ENCODE assay signal across 11 mouse cellular contexts in the genomic region with DNA sequence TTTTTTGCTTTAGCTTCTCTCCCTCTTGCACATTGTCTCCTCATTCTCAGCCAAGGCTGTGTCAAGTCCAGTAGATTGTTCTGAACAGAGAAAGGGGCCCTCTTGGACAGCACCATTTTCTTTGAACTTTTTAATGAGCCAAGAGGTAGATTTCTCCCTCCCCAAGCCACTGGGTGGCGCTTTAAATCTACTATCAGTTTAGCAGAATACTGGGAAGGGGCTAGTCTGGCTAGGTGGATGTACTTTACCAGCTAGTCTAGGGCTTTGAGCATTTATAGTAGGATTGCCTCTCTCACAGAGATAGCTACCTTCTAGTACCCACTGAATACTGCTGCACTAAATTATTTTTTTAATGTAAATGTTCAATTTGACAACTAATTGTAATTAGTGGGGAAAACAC. TPM values are rescaled to one million over a fixed set of nuclear protein-coding genes. Genes with fewer than 3 reads are reported as not detected.
DNase-seq lines count a peak whose midpoint lies in the region; ATAC-seq and TF ChIP-seq lines count a peak whose summit lies in the region.
"Had no signal": no experiment of that assay in that cellular context is flagged by ENCODE, and none has a peak within 500 bp of the region (broad histone marks: within the 10 kb centered on the region; RNA-seq: fewer than 3 reads in every experiment).

No protein-coding gene starts in this region.

- no peak for TF ChIP-seq POLR2A in MEL (IDR thresholded peaks at IDR 0.05; ENCODE audit: control insufficient read depth in 1 of 2, insufficient read depth in 1 of 2, low read depth in 1 of 2, low read length in 2 of 2, poor library complexity in 1 of 2)
- TF ChIP-seq POLR2A in limb, embryonic 14.5 days (IDR thresholded peaks at IDR 0.05; ENCODE audit: borderline replicate concordance, extremely low read depth, insufficient read depth, insufficient read length): no peak

- H3K4me1 ChIP-seq in kidney, embryonic 14.5 days (ENCODE audit: control insufficient read depth, insufficient read depth, low read length): no peaks in the 10 kb centered on the region
- no peaks in the 10 kb centered on the region for H3K4me1 ChIP-seq in MEL (ENCODE audit: control insufficient read depth in 1 of 2, insufficient read depth in 2 of 2, low read length in 2 of 2)
- H3K4me1 ChIP-seq in embryonic facial prominence, embryonic 11.5 days (ENCODE audit: control insufficient read depth, insufficient read depth, low read length): no peaks in the 10 kb centered on the region
- H3K4me1 ChIP-seq in limb, embryonic 14.5 days (ENCODE audit: control insufficient read depth, insufficient read depth, low read length): peaks cover 5% of the 10 kb centered on the region; the same call in 1 of the 2 replicates
- H3K4me1 ChIP-seq: liver, embryonic 15.5 days had no signal

- H3K9me3 ChIP-seq in kidney, embryonic 14.5 days (ENCODE audit: control insufficient read depth, low read length): no peaks in the 10 kb centered on the region
- no peaks in the 10 kb centered on the region for H3K9me3 ChIP-seq in MEL (replicated peaks; ENCODE audit: insufficient read depth, low read length)
- no peaks in the 10 kb centered on the region for H3K9me3 ChIP-seq in embryonic facial prominence, embryonic 11.5 days (replicated peaks; ENCODE audit: control insufficient read depth, low read length)
- no peaks in the 10 kb centered on the region for H3K9me3 ChIP-seq in limb, embryonic 14.5 days (ENCODE audit: control insufficient read depth, low read length)
- H3K9me3 ChIP-seq: liver, embryonic 15.5 days had no signal

- peak in 2 of 3 experiments; percentile 25 to 34; a peak in 4 of 6 replicates for TF ChIP-seq CTCF in MEL (IDR thresholded peaks at IDR 0.05 in 2 of 3, conservative IDR thresholded peaks at IDR 0.05 in 1 of 3; ENCODE audit: control insufficient read depth in 1 of 3, insufficient read depth in 1 of 3, low read depth in 2 of 3, low read length in 3 of 3, poor library complexity in 1 of 3, severe bottlenecking in 1 of 3)

- no peak overlapping the region for H3K4me3 ChIP-seq in kidney, embryonic 14.5 days (ENCODE audit: low read length)
- no peak overlapping the region for H3K4me3 ChIP-seq in MEL (ENCODE audit: control insufficient read depth in 1 of 2, insufficient read depth in 1 of 2, low read depth in 2 of 2, low read length in 2 of 2)
- no peak overlapping the region for H3K4me3 ChIP-seq in embryonic facial prominence, embryonic 11.5 days (ENCODE audit: low read depth, low read length)
- no peak overlapping the region for H3K4me3 ChIP-seq in limb, embryonic 14.5 days (replicated peaks; ENCODE audit: low read length)
- H3K4me3 ChIP-seq: liver, embryonic 15.5 days had no signal

- WGBS in kidney, embryonic 14.5 days: 0% methylated on average over 1 of the region's 1 CpGs
- 6% methylated on average over 1 of the region's 1 CpGs for WGBS in embryonic facial prominence, embryonic 11.5 days
- 0% methylated on average over 1 of the region's 1 CpGs for WGBS in limb, embryonic 14.5 days

- H3K9ac ChIP-seq in kidney, embryonic 14.5 days (ENCODE audit: low read depth, low read length): no peak overlapping the region
- H3K9ac ChIP-seq in MEL (ENCODE audit: control insufficient read depth, low read depth, low read length, poor library complexity, severe bottlenecking): no peak overlapping the region
- no peak overlapping the region for H3K9ac ChIP-seq in embryonic facial prominence, embryonic 11.5 days (replicated peaks; ENCODE audit: low read length)
- no peak overlapping the region for H3K9ac ChIP-seq in limb, embryonic 14.5 days (ENCODE audit: low read depth, low read length, severe bottlenecking)
- H3K9ac ChIP-seq: liver, embryonic 15.5 days had no signal

- H3K36me3 ChIP-seq in kidney, embryonic 14.5 days (ENCODE audit: control insufficient read depth, insufficient read depth, low read length): no peaks in the 10 kb centered on the region
- H3K36me3 ChIP-seq in MEL (ENCODE audit: control insufficient read depth in 1 of 2, insufficient read depth in 2 of 2, low read length in 2 of 2): no peaks in the 10 kb centered on the region; a peak in 1 of 4 replicates
- no peaks in the 10 kb centered on the region for H3K36me3 ChIP-seq in embryonic facial prominence, embryonic 11.5 days (replicated peaks; ENCODE audit: control insufficient read depth, insufficient read depth, low read depth, low read length)
- no peaks in the 10 kb centered on the region for H3K36me3 ChIP-seq in limb, embryonic 14.5 days (ENCODE audit: control insufficient read depth, insufficient read depth, low read length)

- peak; percentile 71; the same call in 1 of the 2 replicates for ATAC-seq in kidney, embryonic 14.5 days (ENCODE audit: low FRiP score, low TSS enrichment)
- ATAC-seq in embryonic facial prominence, embryonic 11.5 days (replicated peaks; ENCODE audit: insufficient number of reproducible peaks, low FRiP score, low TSS enrichment, low read depth): no peak
- no peak for ATAC-seq in limb, embryonic 14.5 days (ENCODE audit: low FRiP score, low read depth)

- H3K27ac ChIP-seq in kidney, embryonic 14.5 days (ENCODE audit: low read depth, low read length): no peak overlapping the region
- H3K27ac ChIP-seq in MEL (ENCODE audit: control insufficient read depth, low read depth, low read length): no peak overlapping the region
- no peak overlapping the region for H3K27ac ChIP-seq in embryonic facial prominence, embryonic 11.5 days (replicated peaks; ENCODE audit: low read depth, low read length)
- H3K27ac ChIP-seq in limb, embryonic 14.5 days (replicated peaks; ENCODE audit: low read depth, low read length): no peak overlapping the region
- H3K27ac ChIP-seq: liver, embryonic 15.5 days had no signal

- DNase-seq in kidney, adult 9 months: no peak
- peak; percentile 6 for DNase-seq in MEL (ENCODE audit: low read depth, low spot score)
- DNase-seq in embryonic facial prominence, embryonic 11.5 days (ENCODE audit: low spot score): peak; percentile 77
- DNase-seq in limb, embryonic 14.5 days (ENCODE audit: low spot score): peak; percentile 47
- DNase-seq in spleen, postnatal 4 days (ENCODE audit: low spot score in 2 of 2): no peak
- DNase-seq in thymus, adult 18-20 months: no peak
- no peak for DNase-seq in cerebellum, adult 18-20 months

- H3K79me2 ChIP-seq in MEL (ENCODE audit: control insufficient read depth, insufficient read depth, low read length, poor library complexity): no peaks in the 10 kb centered on the region

- no peak for TF ChIP-seq EP300 in MEL (IDR thresholded peaks at IDR 0.05; ENCODE audit: low read depth in 1 of 2, low read length in 2 of 2)

- no peak for TF ChIP-seq RAD21 in MEL (IDR thresholded peaks at IDR 0.05; ENCODE audit: low read depth, low read length)

- no peak overlapping the region for H3K4me2 ChIP-seq in kidney, embryonic 14.5 days (replicated peaks; ENCODE audit: low read depth, low read length)
- no peak overlapping the region for H3K4me2 ChIP-seq in embryonic facial prominence, embryonic 11.5 days (ENCODE audit: low read depth, low read length)
- no peak overlapping the region for H3K4me2 ChIP-seq in limb, embryonic 14.5 days (replicated peaks; ENCODE audit: low read depth, low read length, severe bottlenecking)
- H3K4me2 ChIP-seq: liver, embryonic 15.5 days had no signal

- no peaks in the 10 kb centered on the region for H3K27me3 ChIP-seq in kidney, embryonic 14.5 days (ENCODE audit: control insufficient read depth, insufficient read depth, low read length)
- no peaks in the 10 kb centered on the region for H3K27me3 ChIP-seq in MEL (ENCODE audit: control insufficient read depth in 1 of 2, insufficient read depth in 2 of 2, low read length in 2 of 2)
- no peaks in the 10 kb centered on the region for H3K27me3 ChIP-seq in embryonic facial prominence, embryonic 11.5 days (ENCODE audit: control insufficient read depth, insufficient read depth, low read length)
- H3K27me3 ChIP-seq in limb, embryonic 14.5 days (ENCODE audit: control insufficient read depth, insufficient read depth, low read length): no peaks in the 10 kb centered on the region
- H3K27me3 ChIP-seq: liver, embryonic 15.5 days had no signal

RNA-seq across cellular contexts. Expression of a gene that starts 20.3 kb away (rescaled TPM):
- polyA plus RNA-seq in kidney, embryonic 14.5 days (2014; fragmentation: Nextera tagmentation; extraction: Ambion mirVana): 3.1 and 4.9 TPM in 2 replicates
- total RNA-seq in MEL (2012; rRNA removed): 1.8 and 2.4 TPM in 2 replicates
- polyA plus RNA-seq in MEL (2012; ENCODE audit: insufficient read depth in 1 of 2, insufficient read length in 2 of 2, low read depth in 1 of 2, low replicate concordance in 2 of 2, missing spikeins in 1 of 2): 1 to 10 TPM in 1 of 2 experiments, not detected in 1; 4.5 TPM
- 6.6 and 8.4 TPM in 2 replicates for polyA plus RNA-seq in embryonic facial prominence, embryonic 11.5 days (2014; fragmentation: Nextera tagmentation; extraction: Ambion mirVana)
- polyA plus RNA-seq in limb, embryonic 14.5 days (2012; rRNA removed): 6.9 and 7.1 TPM in 2 replicates
- 4.4 TPM in 2 replicates for polyA plus RNA-seq in limb, embryonic 14.5 days (2014; fragmentation: Nextera tagmentation; extraction: Ambion mirVana)

RNA-seq across cellular contexts. Expression of a gene that starts 28.9 kb away (rescaled TPM):
- 0.94 and 2.3 TPM in 2 replicates for polyA plus RNA-seq in kidney, embryonic 14.5 days (2014; fragmentation: Nextera tagmentation; extraction: Ambion mirVana)
- total RNA-seq in MEL (2012; rRNA removed): 17.8 and 17.9 TPM in 2 replicates
- polyA plus RNA-seq in MEL (2012; ENCODE audit: insufficient read depth in 1 of 2, insufficient read length in 2 of 2, low read depth in 1 of 2, low replicate concordance in 2 of 2, missing spikeins in 1 of 2): 10 to 100 TPM in 1 of 2 experiments, not detected in 1; 27.1 TPM
- 2.0 and 2.1 TPM in 2 replicates for polyA plus RNA-seq in embryonic facial prominence, embryonic 11.5 days (2014; fragmentation: Nextera tagmentation; extraction: Ambion mirVana)
- 4.5 TPM in 2 replicates for polyA plus RNA-seq in limb, embryonic 14.5 days (2012; rRNA removed)
- polyA plus RNA-seq in limb, embryonic 14.5 days (2014; fragmentation: Nextera tagmentation; extraction: Ambion mirVana): 3.9 TPM in 2 replicates

RNA-seq across cellular contexts. Expression of a gene that starts 34.2 kb away (rescaled TPM):
- polyA plus RNA-seq in kidney, embryonic 14.5 days (2014; fragmentation: Nextera tagmentation; extraction: Ambion mirVana): not detected in 2 replicates
- total RNA-seq in MEL (2012; rRNA removed): not detected in 2 replicates
- not detected for polyA plus RNA-seq in MEL (2012; ENCODE audit: insufficient read depth in 1 of 2, insufficient read length in 2 of 2, low read depth in 1 of 2, low replicate concordance in 2 of 2, missing spikeins in 1 of 2)
- not detected in 2 replicates for polyA plus RNA-seq in embryonic facial prominence, embryonic 11.5 days (2014; fragmentation: Nextera tagmentation; extraction: Ambion mirVana)
- polyA plus RNA-seq in limb, embryonic 14.5 days (2012; rRNA removed): not detected in 2 replicates
- polyA plus RNA-seq in limb, embryonic 14.5 days (2014; fragmentation: Nextera tagmentation; extraction: Ambion mirVana): not detected in 2 replicates
- total RNA-seq: heart, adult 18-20 months had no signal
- polyA plus RNA-seq: liver, embryonic 15.5 days; stomach, embryonic 16.5 days had no signal

RNA-seq across cellular contexts. Expression of a gene that starts 52.2 kb away (rescaled TPM):
- not detected in 2 replicates for polyA plus RNA-seq in kidney, embryonic 14.5 days (2014; fragmentation: Nextera tagmentation; extraction: Ambion mirVana)
- 0.15 TPM in 1 of 2 replicates, not detected in the other for total RNA-seq in MEL (2012; rRNA removed)
- polyA plus RNA-seq in MEL (2012; ENCODE audit: insufficient read depth in 1 of 2, insufficient read length in 2 of 2, low read depth in 1 of 2, low replicate concordance in 2 of 2, missing spikeins in 1 of 2): not detected
- polyA plus RNA-seq in embryonic facial prominence, embryonic 11.5 days (2014; fragmentation: Nextera tagmentation; extraction: Ambion mirVana): 0.32 TPM in 1 of 2 replicates, not detected in the other
- 0.10 TPM in 1 of 2 replicates, not detected in the other for polyA plus RNA-seq in limb, embryonic 14.5 days (2012; rRNA removed)
- polyA plus RNA-seq in limb, embryonic 14.5 days (2014; fragmentation: Nextera tagmentation; extraction: Ambion mirVana): not detected in 2 replicates
- total RNA-seq: heart, adult 18-20 months had no signal
- polyA plus RNA-seq: liver, embryonic 15.5 days; stomach, embryonic 16.5 days had no signal

RNA-seq across cellular contexts. Expression of a gene that starts 55.3 kb away (rescaled TPM):
- 19.2 and 21.2 TPM in 2 replicates for polyA plus RNA-seq in kidney, embryonic 14.5 days (2014; fragmentation: Nextera tagmentation; extraction: Ambion mirVana)
- not detected in 2 replicates for total RNA-seq in MEL (2012; rRNA removed)
- not detected for polyA plus RNA-seq in MEL (2012; ENCODE audit: insufficient read depth in 1 of 2, insufficient read length in 2 of 2, low read depth in 1 of 2, low replicate concordance in 2 of 2, missing spikeins in 1 of 2)
- polyA plus RNA-seq in embryonic facial prominence, embryonic 11.5 days (2014; fragmentation: Nextera tagmentation; extraction: Ambion mirVana): 17.6 and 21.6 TPM in 2 replicates
- 6.3 and 6.7 TPM in 2 replicates for polyA plus RNA-seq in limb, embryonic 14.5 days (2012; rRNA removed)
- 9.6 and 11.2 TPM in 2 replicates for polyA plus RNA-seq in limb, embryonic 14.5 days (2014; fragmentation: Nextera tagmentation; extraction: Ambion mirVana)

Comparison
In these comparisons a context has a peak if more than half of its experiments do, and no peak if none do; other contexts are left out.
1. DNase-seq: peak in MEL (single experiment), embryonic facial prominence, embryonic 11.5 days (single experiment) and limb, embryonic 14.5 days (single experiment); none in kidney, adult 9 months (single experiment), spleen, postnatal 4 days (0 of 2), thymus, adult 18-20 months (0 of 2) and cerebellum, adult 18-20 months (0 of 2).